Mouse (Mus musculus) adrenal gland, adult (tissue): ENCODE measurements around the gene Tgfbrap1.

Experiments
- DNase-seq, 2 experiments: peaks; one replicate each; pipeline ENCODE4 v3.0.0; 2022 to 2023; ENCODE audit warnings: low spot score in 1 of 2; ENCODE audit not compliant: inconsistent age in 2 of 2

Tgfbrap1 gene

GRCm38 (mm10) chr1:43117435-43117834 is 19.0 kb upstream of the Tgfbrap1 start:
- no peak for DNase-seq

DNA sequence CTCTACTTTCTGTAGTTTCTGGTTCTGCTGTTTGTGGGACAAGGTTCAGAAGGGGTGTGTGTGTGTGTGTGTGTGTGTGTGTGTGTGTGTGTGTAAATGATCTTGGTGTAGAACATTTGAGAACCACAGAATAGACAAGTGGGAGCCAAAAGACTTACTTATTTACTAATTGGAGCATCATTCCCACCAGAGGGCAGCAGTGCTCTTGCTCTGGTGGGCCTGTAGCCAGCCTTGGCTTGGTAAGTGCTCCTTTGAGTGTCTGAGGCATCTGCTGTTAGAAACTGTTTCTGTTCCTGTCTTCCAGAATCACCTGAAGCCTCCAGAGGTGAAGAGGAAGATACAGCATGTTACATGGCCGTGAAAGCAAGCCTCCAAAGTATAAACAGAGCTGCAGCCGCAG is 14.4 kb upstream of the Tgfbrap1 start:
- peak in 1 of 2 experiments; percentile 72 for DNase-seq

GRCm38 (mm10) chr1:43110556-43110955 is 12.1 kb upstream of the Tgfbrap1 start:
- peak; percentile 56 to 81 for DNase-seq

DNA sequence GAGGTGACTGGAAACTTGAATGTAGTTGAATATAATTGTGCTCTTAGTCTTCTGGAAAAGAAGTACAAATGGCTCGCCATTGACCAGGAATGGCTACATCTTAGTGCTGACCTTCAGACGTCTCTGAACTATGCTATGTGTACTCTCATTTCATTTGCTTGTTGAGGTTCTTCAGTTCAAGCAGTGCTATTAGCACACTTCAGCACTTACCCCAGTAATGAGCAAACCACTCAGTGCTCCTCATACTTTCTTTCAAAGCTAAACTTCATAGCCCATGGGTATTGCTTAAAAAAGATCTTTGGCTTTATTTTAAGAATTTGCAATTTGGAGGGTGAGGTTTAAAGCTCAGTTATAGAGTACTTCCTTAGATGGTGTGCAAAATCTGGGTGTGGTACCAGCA is 10.3 kb upstream of the Tgfbrap1 start:
- DNase-seq = no peak

DNA sequence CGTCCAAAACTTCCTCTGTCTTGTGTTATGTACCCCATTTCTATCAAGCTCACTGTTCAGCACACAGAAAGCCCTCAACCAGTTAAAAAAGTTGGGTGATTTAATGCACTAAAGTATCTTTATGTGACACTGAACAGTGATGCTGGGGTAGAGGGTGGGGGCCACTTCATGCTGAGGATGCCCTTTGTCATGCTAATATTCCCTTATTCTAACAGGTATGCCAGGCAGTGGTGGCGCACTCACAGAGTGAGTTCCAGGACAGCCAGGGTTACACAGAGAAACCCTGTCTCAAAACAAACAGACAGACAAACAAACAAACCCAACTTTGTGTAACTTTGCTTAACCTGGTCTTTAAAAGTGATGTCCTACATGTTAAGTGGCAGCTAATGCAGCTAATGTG is 4.2 kb downstream of the Tgfbrap1 start:
- DNase-seq = no peak

DNA sequence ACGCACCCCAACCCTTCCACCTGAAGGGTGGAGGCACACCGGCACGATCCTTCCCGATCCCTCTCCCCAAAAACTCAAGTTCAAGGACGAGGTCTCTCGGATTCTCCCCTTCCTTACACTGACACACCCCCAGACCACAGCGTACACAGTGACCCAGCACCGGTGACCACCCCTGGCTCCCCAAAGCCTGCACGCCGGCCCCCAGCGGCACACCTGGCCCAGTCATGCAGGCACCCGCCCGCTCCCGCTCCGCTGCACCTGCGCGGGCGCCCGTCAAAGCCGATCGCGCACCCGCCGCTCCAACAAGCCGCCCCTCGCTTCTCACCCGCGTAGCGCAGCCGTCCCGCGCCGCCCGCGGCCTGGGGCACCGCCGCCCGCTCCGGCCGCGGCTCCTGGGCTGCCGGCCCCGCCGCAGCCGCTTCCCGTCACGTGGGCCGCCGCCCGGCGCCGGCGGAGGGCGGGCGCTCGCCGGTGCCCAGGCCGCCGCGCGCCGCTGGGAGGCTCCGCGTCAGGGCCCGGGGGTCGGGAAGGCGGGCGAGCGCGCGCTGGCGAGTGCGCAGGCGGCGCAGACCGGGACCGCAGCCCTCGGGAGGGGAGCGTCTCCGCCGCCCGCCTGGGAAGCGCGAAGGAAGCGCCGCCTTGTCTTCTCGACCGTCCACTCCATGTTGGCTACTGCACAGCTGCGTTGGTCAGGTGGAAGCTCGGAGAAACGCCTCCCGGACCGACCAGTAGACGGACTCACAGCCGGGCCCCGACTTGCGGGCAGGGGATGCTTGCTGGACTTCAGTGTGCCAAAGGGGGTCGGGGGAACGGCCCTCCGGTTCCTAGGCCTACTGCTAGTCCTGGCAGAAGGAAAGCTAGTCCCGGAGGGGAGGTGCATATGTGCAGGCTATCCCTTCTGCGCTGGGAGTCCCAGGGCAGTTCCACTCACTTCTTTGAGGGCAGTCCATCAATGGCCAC is 6.1 kb downstream of the Tgfbrap1 start:
- DNase-seq = peak; percentile 82 to 96

- peak in 1 of 2 experiments; percentile 62 for DNase-seq
These were observed 7.0 kb downstream of the Tgfbrap1 start for GRCm38 (mm10) chr1:43091306-43092055.

DNA sequence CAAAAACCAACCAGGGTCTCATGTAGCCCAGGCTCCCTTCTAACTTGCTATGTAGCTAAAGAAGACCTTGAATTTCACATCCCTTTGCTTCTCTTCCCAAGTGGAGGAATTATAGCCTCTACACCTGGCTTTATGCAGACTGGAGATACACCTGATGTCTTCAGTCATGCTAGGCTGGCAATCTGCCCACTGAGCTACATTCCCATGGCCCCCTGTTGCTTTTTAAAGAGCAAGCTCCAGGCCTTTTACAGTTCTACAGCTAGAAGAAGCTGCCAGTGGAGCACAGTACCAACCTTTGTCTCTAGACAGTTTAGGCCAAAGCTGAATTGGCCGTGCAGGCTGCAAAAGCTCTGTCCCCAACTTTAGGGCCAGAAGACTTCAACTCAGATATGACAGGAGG is 8.0 kb downstream of the Tgfbrap1 start:
- no peak for DNase-seq

DNA sequence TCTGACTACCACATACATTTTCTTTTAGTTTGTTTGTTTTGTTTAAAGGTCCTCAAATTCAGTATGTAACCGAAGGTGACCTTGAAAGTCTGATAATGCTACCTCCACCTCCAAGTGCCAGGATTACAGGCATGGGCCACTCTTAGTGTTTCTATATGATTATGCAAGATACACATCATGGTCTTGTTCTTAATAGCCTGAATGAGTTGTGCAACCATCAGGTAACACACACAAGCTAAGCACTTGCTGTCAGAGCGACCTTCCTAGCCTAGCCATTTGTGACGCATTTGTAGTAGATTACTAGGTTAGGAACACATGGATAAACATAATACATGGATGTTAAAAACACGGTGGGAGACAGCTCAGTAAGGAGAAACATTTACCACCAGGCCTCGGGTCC is 15.5 kb downstream of the Tgfbrap1 start:
- DNase-seq = no peak

GRCm38 (mm10) chr1:43078124-43078523 is 20.3 kb downstream of the Tgfbrap1 start:
- no peak for DNase-seq

GRCm38 (mm10) chr1:43074791-43075190 is 23.6 kb downstream of the Tgfbrap1 start:
- DNase-seq = no peak

GRCm38 (mm10) chr1:43072561-43072960 is 25.9 kb downstream of the Tgfbrap1 start:
- no peak for DNase-seq

DNA sequence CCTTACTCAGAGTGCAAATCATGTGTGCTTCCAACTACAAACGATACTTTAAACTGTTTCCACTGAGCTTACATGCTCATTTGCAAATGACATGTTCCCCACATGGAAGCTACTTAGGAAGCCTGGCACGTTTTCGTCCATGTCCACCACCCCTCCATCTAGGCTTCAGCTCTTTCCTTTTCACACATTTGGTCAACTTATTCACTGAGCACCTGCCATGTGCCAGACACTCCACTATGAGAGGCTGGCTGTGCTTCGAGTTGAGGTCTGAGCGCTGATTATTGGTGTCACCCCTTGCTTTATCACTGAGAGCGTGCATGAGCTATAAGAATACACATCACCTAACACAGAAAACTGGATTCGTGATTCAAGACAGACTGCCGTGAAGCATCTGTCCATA is 26.4 kb downstream of the Tgfbrap1 start:
- DNase-seq = no peak

- no peak for DNase-seq
These were observed 27.7 kb downstream of the Tgfbrap1 start for GRCm38 (mm10) chr1:43070726-43071125.

DNA sequence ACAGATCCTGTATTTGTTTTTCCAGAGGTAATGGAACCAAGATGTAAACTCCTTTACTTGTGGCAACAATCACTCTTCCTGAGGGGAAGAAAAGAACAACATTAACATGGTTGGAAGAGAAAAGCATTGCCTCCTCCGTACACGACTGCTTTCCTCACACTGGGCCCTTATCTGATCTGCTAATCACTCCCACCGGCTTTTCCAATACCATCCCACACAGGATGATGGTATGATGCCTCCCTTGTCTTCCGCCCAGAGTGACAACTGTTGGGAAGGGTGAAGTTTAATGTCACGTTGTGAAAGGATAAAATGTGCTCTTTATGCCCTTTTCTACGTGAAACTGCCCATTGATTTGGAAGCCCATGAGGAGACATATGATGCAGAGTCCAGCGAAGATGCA is 30.9 kb downstream of the Tgfbrap1 start:
- no peak for DNase-seq

- DNase-seq = no peak
These were observed 31.9 kb downstream of the Tgfbrap1 start for GRCm38 (mm10) chr1:43066573-43066972.

GRCm38 (mm10) chr1:43065615-43066310 is 32.7 kb downstream of the Tgfbrap1 start:
- DNase-seq = peak; percentile 32 to 80

DNA sequence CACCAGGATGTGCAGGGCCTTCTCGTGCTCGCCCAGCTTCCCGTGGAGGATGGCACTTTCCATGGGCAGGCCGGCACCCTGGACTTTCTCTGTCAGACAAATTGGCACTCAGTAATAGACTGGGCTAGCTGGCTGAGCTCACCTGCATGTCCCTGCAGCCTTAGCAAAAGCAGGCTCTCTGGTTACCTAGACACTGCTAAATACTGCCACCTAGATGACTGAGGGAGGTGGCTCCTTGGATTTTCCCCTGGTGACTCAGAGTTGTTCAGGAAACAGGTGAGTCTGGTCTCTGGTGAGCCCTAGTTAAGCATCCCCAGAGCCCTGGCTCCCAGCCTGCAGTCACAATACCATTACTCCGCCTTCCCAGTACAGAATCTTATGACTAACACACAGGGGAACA is 46.5 kb downstream of the Tgfbrap1 start:
- no peak for DNase-seq

GRCm38 (mm10) chr1:43047811-43048210 is 50.6 kb downstream of the Tgfbrap1 start:
- DNase-seq = no peak

GRCm38 (mm10) chr1:43046990-43047389 is 51.4 kb downstream of the Tgfbrap1 start:
- no peak for DNase-seq

GRCm38 (mm10) chr1:43045204-43045982 is 53.0 kb downstream of the Tgfbrap1 start:
- DNase-seq = no peak
